8 mouse cellular contexts compared by ENCODE assay signal in genomic region chr1:39902704-39903151, GRCm38 (mm10). TPM values are rescaled to one million over a fixed set of nuclear protein-coding genes. Genes with fewer than 3 reads are reported as not detected.
DNase-seq lines count a peak whose midpoint lies in the region; ATAC-seq and TF ChIP-seq lines count a peak whose summit lies in the region.

No protein-coding gene starts in this region.

- no peaks in the 10 kb centered on the region for H3K27me3 ChIP-seq in hindbrain, embryonic 14.5 days (ENCODE audit: control insufficient read depth, insufficient read depth, low read length)

- peaks cover 62% of the 10 kb centered on the region for H3K4me1 ChIP-seq in hindbrain, embryonic 14.5 days (replicated peaks; ENCODE audit: control insufficient read depth, insufficient read depth, low read length)
- peaks cover 14% of the 10 kb centered on the region for H3K4me1 ChIP-seq in lung, adult 2 months (ENCODE audit: control insufficient read depth, insufficient read depth, low read length)

- H3K4me3 ChIP-seq in gastrocnemius, adult 2 months, result peak overlapping the region; percentile 92
- peak overlapping the region; percentile 95 for H3K4me3 ChIP-seq in hindbrain, embryonic 14.5 days (replicated peaks; ENCODE audit: low read length)
- H3K4me3 ChIP-seq in lung, adult 2 months (replicated peaks; ENCODE audit: extremely low read depth, low read depth, low read length), result peak overlapping the region; percentile 71

- H3K27ac ChIP-seq in gastrocnemius, adult 2 months, result peak overlapping the region; percentile 87
- H3K27ac ChIP-seq in hindbrain, embryonic 14.5 days, result peak overlapping the region; percentile 100

- WGBS in hindbrain, embryonic 14.5 days, result 0% methylated on average over 3 of the region's 3 CpGs
- 5% methylated on average over 3 of the region's 3 CpGs for WGBS in lung, adult 2 months

- TF ChIP-seq POLR2A in lung, adult 2 months (IDR thresholded peaks at IDR 0.05; ENCODE audit: borderline replicate concordance, extremely low read depth, low read depth, low read length), result no peak

- peak overlapping the region; percentile 90 for H3K4me2 ChIP-seq in hindbrain, embryonic 14.5 days (replicated peaks)

- no peak for TF ChIP-seq CTCF in gastrocnemius, adult 2 months (IDR thresholded peaks at IDR 0.05)
- TF ChIP-seq CTCF in lung, adult 2 months (IDR thresholded peaks at IDR 0.05; ENCODE audit: insufficient read depth, low read length), result no peak

- peaks cover 24% of the 10 kb centered on the region for H3K36me3 ChIP-seq in hindbrain, embryonic 14.5 days (replicated peaks; ENCODE audit: control insufficient read depth, insufficient read depth)

- H3K9ac ChIP-seq in hindbrain, embryonic 14.5 days, result peak overlapping the region; percentile 100

- no peaks in the 10 kb centered on the region for H3K9me3 ChIP-seq in hindbrain, embryonic 14.5 days (ENCODE audit: control insufficient read depth, low read length)

- no peak for ATAC-seq in hindbrain, embryonic 14.5 days (ENCODE audit: low FRiP score)

- peak; percentile 46 for DNase-seq in thymus, postnatal 4 days
- DNase-seq in thymus, postnatal 10 days (ENCODE audit: low spot score in 2 of 2), result no peak
- peak; percentile 66 to 68 for DNase-seq in cerebellum, postnatal 10 days
- peak; percentile 68 for DNase-seq in gastrocnemius, adult 2 months
- DNase-seq in hindbrain, embryonic 14.5 days (ENCODE audit: low spot score), result no peak
- DNase-seq in lung, adult 2 months, result peak; percentile 58
- DNase-seq in retina, postnatal 1 day, result peak; percentile 40
- no peak for DNase-seq in thymus, adult 18-20 months

- intact Hi-C loops in gastrocnemius, adult 2 months (cut with DNase I), result loop anchor here (5.0 kb wide), 2 partner anchors 35 to 215 kb away; no protein-coding TSS in a partner anchor

RNA-seq across cellular contexts. Expression of gene Map4k4, which starts 2.0 kb away (rescaled TPM):
- 10 to 100 TPM; 23.2 to 28.3 TPM for total RNA-seq in gastrocnemius, adult 2 months (2021)
- polyA plus RNA-seq in hindbrain, embryonic 14.5 days (2014; fragmentation: Nextera tagmentation; extraction: Ambion mirVana), result 46.5 and 51.2 TPM in 2 replicates
- polyA plus RNA-seq in lung, adult 2 months (2012; rRNA removed), result 80.4 and 94.7 TPM in 2 replicates

Comparison
In these comparisons a context has a peak if more than half of its experiments do, and no peak if none do; other contexts are left out.
1. DNase-seq: peak in thymus, postnatal 4 days (single experiment), cerebellum, postnatal 10 days (2 of 2), gastrocnemius, adult 2 months (single experiment), lung, adult 2 months (single experiment) and retina, postnatal 1 day (single experiment); none in thymus, postnatal 10 days (0 of 2), hindbrain, embryonic 14.5 days (single experiment) and thymus, adult 18-20 months (0 of 2).
2. Peak in every context shown above with its lines, with median percentiles within 50 percentile points of each other: H3K4me3 ChIP-seq.